Mouse (Mus musculus) frontal cortex, postnatal 25 days (tissue): ENCODE measurements around the gene Myoz1.
A peak's percentile ranks its signal among the peaks of the same experiment; 100 is the strongest.
"Not testable (repeated sequence)": the region's sequence is repeated elsewhere in the genome, so short reads cannot be mapped to it uniquely, and the experiment has no call there.

Experiments
- DNase-seq, 2 experiments: peaks; one replicate each; pipeline ENCODE4 v3.0.0; 2022; ENCODE audit warnings: low spot score in 2 of 2

Myoz1 gene

GRCm38 (mm10) chr14:20656361-20656760, at the start of gene Myoz1:
Myoz1 (minus strand) TSS chr14:20656540.
- DNase-seq: no peak

DNA sequence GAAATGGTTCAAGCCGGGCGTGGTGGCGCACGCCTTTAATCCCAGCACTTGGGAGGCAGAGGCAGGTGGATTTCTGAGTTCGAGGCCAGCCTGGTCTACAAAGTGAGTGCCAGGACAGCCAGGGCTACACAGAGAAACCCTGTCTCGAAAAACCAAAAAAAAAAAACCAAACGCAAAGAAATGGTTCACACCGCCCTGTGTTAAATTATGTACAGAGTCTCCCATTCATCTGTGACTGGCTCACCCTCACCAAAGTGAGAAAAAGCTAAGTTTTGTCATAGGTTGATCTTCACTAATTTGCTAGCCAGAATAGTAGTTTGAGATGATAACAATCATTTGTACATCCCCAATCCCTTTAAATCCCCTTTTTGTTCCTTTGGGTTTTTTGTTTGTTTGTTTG, 47.1 kb upstream of the Myoz1 start:
- not testable (repeated sequence) for DNase-seq

- DNase-seq: peak; percentile 81 to 89
Observed at GRCm38 (mm10) chr14:20702741-20703381, 46.5 kb upstream of the Myoz1 start, which contains the start of gene Chchd1. Chchd1 (plus strand) TSS chr14:20703006.

DNA sequence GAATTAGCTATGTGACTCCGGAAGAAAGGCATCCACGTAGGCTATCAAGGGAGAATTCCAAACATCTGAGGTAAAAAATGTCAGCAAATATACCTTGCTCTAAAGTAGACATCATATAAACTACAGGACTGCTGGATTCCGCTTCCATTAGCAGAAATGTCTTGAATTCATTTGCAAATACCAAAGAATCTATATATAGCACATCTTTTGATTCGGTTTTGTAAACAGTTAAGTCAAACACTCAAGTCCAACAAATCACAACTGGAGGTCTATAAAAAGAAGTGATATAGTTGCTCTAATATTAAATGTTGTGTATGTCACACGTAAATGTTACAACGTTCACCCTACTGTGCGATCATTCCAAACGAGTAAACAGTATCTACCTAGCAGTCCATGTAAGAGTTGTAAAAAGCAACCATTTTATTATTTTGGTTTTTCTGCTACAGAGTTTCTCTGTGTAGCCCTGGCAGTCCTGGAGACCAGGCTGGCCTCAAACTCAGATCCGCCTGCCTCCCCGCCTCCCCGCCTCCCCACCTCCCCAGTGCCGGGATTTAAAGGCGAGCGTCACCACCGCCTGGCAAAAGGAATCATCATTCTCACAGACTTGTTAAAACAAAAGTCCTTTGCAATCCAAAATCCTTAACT, 45.9 kb upstream of the Myoz1 start:
- DNase-seq: no peak

DNA sequence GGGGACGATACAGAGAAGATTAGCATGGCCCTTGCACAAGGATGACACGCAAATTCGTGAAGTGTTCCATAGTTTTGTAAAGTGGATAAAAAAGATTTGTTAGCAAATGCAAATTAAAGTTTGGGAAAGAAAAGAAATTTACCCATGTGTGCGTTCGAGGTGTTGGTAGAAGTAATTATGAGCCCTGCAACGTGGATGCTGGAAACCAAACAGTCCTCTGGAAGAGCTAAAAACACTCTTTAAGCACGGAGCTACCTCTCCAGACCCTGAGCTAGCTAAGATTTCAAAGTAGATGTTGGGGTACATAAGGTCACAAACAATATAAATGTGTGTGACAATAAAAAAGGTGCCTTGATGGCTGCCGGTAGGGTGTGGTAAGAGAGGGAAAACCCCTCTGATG, 45.2 kb upstream of the Myoz1 start:
- no peak for DNase-seq

DNA sequence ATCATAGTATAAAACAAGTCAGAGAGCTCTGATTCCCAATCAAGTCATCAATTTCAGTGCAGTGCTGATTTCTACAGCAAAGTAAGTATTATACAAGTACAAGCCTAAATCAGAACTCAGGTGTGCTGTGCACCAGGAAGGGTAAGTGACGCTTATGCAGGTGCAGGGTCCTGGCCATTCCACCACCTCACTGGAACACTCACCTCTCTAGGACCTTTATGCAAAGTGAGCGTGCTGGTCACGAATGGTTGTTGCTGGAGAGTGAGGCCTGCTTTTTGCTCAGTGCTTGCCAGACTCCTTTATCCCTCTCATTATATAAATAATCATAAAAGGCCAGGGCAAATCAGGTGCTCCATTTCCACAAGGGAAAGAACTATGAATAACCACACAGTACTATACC, 44.0 kb upstream of the Myoz1 start:
- DNase-seq: no peak

- DNase-seq: no peak
Observed at GRCm38 (mm10) chr14:20698515-20698914, 42.2 kb upstream of the Myoz1 start.

DNA sequence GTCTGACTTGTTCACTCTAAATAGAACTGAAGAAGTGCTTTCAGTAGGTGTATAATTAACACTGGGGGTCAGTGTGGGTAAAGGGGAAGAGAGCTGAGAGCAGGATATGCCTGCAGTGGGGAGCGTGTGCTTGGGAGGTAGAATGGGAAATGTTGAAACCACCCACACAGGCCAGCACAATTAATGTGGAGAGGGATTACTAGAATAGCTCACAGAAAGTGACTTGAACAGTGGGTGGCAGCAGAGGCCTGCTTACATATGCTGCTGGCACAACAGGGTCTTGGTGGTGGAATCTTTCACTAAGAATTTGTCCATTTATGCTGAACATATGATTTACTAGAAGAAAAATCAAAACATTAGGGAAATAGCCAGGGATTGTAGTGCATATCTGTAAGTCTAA, 40.6 kb upstream of the Myoz1 start:
- DNase-seq: peak in 1 of 2 experiments; percentile 35

GRCm38 (mm10) chr14:20695761-20696520, 39.6 kb upstream of the Myoz1 start:
- DNase-seq: no peak

DNA sequence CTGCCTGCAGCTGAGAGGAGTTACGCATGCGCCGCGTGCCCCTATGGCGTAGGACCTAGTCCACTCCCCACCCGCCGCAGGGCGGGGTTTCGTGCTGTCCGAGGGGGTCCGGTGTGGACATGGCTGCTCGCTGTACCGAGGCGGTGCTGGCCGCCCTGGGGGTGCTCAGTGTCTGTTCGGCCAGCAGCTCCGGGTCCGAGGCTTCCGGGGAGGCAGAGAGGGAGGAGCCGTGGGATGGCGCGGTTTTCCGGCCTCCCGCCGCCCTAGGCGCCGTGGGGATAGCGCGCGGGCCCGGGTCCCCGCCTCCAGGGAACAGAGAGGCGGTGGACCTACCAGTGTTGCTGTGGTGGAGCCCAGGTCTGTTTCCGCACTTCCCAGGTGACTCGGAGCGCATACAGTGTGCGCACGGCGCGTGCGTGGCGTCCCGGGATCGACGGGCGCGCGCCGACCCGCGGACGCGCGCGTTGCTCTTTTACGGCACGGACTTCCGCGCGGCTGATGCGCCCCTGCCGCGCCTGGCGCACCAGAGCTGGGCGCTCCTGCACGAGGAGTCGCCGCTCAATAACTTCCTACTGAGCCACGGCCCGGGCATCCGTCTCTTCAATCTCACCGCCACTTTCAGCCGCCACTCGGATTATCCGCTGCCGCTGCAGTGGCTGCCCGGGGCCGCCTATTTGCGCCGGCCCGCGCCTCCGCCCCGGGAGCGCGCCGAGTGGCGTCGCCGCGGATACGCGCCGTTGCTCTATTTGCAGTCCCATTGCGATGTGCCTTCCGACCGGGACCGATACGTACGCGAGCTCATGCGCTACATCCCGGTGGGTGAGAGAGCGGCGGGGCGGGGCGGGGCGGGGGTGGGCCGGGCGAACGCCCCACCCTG, 38.8 kb upstream of the Myoz1 start, which contains the start of gene Fut11:
Gene Fut11 (plus strand): TSS at position 85 of the 877 bp plus-strand sequence.
- DNase-seq: peak; percentile 62 to 74

DNA sequence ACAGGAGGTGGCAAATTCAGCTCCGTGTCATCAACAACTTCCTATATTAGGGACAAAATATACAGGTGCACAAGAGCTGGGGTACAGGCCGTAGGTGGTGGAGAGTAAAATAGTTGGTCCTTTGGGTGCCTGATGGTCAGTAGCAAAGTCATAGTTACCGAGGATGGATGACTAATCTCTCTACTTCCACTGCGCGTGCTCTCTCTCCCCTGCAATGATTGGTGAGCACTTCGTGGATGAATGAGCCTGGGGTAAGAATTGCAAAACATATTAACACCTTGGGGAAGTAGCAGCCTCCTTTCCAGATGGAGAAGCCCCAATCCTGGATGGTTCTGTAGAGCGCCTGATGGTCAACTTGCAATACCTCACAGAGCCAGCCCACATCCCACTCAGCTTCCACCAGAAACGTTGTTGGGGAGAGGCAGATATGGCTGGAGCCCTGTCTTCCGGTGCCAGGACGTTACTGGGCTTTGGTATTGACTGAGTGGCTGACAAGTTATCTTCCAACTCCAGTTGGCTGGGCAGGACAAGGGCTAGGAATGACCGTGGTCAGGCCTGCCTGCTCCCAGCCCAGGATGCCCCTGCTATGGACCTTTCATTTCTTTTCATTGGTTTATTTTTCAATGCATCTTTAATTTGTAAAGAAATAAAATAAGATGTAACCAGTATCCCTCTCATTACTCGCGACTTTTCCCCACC, 38.0 kb upstream of the Myoz1 start:
- no peak for DNase-seq

GRCm38 (mm10) chr14:20693589-20694101, 37.3 kb upstream of the Myoz1 start:
- no peak for DNase-seq

DNA sequence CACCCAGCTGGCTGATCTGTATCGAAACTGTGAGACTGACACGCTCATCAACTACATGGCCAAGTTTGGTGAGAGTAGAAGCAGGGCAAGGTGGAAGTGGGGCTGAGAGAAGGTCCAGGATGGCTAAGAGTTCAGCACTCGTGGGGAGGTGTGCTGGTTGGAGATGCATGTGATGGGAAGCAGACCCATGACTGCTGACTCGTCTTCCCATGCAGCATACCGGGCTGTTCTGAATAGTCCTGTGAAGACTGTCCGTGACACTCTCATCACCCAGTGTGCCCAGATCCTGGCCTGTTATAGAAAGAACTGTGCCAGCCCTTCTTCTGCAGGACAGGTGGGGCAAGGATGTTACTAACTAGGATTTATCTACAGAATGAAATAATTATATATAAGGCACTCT, 35.4 kb upstream of the Myoz1 start:
- no peak for DNase-seq

GRCm38 (mm10) chr14:20689009-20689408, 32.7 kb upstream of the Myoz1 start:
- no peak for DNase-seq

DNA sequence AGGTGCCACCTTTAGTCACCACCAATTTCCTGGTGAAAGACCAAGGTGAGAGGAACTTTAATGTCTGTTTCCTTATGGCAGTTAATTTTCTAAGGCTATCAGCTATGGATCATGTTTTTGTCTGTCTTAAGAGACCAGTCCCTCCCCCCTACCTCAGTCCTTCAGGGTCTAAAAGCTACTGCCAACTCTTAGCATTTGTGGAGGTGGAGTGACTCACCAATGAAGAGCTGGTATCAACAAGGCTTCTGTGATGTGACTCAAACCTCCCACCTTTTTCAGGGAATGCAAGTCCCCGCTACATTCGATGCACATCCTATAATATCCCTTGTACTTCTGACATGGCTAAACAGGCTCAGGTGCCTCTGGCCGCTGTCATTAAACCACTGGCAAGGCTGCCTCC, 30.2 kb upstream of the Myoz1 start:
- no peak for DNase-seq

DNA sequence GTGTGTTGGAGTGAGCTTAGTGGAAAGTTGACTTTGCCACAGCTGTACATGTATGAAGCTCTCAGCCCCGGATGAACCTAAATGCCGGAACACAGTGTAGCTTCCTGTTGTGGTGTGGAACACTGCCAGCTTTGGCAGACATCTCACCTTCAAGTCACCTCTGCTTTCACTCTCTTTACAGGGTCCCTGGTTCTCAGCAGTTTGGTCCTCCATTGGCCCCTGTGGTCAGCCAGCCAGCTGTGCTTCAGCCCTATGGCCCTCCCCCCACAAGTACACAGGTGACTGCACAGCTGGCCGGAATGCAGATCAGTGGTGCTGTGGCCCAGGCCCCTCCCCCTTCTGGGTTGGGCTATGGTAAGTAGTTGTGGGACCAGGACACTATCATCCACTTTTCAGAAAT, 26.2 kb upstream of the Myoz1 start:
- DNase-seq: no peak

DNA sequence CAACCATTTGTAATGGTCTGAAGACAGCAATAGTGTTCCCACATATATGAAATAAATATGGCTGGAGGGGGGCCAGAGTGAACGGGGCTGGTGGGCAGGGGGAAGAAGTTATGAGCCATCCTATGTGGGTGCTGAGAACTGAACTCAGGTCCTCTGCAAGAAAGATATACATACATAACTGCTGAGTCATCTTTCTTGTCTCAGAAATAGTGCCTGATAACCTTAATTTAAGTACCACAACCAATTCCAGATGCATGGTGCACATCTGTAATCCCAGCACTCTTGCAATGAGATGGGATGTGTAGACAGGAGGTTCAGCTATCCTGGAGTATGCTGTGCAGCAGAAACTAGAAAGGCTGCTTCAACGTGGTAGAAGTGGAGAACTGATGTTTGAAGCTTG, 25.4 kb upstream of the Myoz1 start:
- no peak for DNase-seq

DNA sequence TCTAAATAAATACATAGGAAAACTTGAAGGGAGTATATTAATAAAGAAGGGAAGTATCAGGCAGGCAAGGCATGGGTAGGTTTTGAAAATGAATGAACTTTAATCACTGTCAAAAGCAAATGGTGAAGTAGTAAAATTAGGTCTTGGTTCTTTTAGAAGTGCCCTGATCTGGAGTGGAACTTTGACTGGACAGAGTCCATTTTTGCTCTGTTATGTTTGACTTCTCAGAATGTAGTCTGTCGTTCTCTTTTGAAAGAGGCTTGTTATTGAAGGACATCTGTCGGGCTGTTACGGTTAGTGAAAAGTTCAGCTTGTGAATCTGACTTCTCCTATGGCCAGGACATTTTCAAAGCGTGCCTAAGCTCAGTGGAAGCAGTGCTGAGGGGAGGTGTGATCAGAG, 21.6 kb upstream of the Myoz1 start:
- no peak for DNase-seq

GRCm38 (mm10) chr14:20674064-20674833, 17.9 kb upstream of the Myoz1 start, which contains the start of gene Sec24c:
Sec24c (plus strand) TSS chr14:20674308.
- peak; percentile 86 to 94 for DNase-seq

DNA sequence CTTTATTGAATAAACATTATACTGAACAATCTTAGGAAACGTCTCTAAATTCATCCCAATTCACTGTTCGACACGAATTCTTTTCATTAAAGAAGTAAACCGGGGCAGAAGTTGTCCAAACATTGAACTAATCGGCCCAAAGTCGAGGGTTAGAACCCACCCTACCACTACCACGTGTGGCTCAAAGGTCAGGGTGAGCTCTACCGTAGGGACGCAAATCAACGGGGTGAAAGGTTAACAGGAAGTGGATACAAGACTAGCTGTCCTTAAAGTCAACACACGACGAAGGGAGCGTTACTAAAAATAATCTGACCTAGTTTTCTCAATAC, 17.4 kb upstream of the Myoz1 start:
- peak in 1 of 2 experiments; percentile 38 for DNase-seq
